Mouse (Mus musculus) thymus, postnatal 0 days (tissue): Measurements from ENCODE around the gene Mpped2. TPM values are rescaled to one million over a fixed set of nuclear protein-coding genes. Genes with fewer than 3 reads are reported as not detected.
A peak's percentile ranks its signal among the peaks of the same experiment; 100 is the strongest.

ENCODE experiments used
- DNase-seq: peaks from one replicate; pipeline ENCODE4 v3.0.0-alpha.2; 2015; ENCODE audit warnings: low spot score
- polyA plus RNA-seq: library from polyadenylated mRNA; unstranded; fragments of >200 nt; fragmentation: Nextera tagmentation; extraction: Ambion mirVana; gene quantifications from 2 replicates; pipeline ENCODE4 v1.2.1, GENCODE M21; 2015

Mpped2 gene
- 8.1 and 8.4 TPM in 2 replicates for polyA plus RNA-seq

- peak; percentile 55 for DNase-seq
Measured at GRCm38 (mm10) chr2:106692783-106693701, at the start of gene Mpped2. Mpped2 (plus strand) TSS chr2:106693269.

- no peak for DNase-seq
Measured at GRCm38 (mm10) chr2:106644782-106645181, 48.3 kb upstream of the Mpped2 start.

- peak; percentile 39 for DNase-seq
Measured at GRCm38 (mm10) chr2:106649686-106650570, 43.1 kb upstream of the Mpped2 start.

- no peak for DNase-seq
Measured at GRCm38 (mm10) chr2:106652151-106652550, 40.9 kb upstream of the Mpped2 start.

GRCm38 (mm10) chr2:106652741-106653140, 40.3 kb upstream of the Mpped2 start:
- DNase-seq = no peak

GRCm38 (mm10) chr2:106653261-106653660, 39.8 kb upstream of the Mpped2 start:
- no peak for DNase-seq

GRCm38 (mm10) chr2:106655271-106655670, 37.8 kb upstream of the Mpped2 start:
- DNase-seq = no peak

GRCm38 (mm10) chr2:106665271-106665670, 27.8 kb upstream of the Mpped2 start:
- no peak for DNase-seq

GRCm38 (mm10) chr2:106674319-106674718, 18.8 kb upstream of the Mpped2 start:
- DNase-seq = no peak

GRCm38 (mm10) chr2:106677449-106677848, 15.6 kb upstream of the Mpped2 start:
- no peak for DNase-seq

GRCm38 (mm10) chr2:106679720-106680455, 13.2 kb upstream of the Mpped2 start:
- DNase-seq = no peak

- no peak for DNase-seq
Measured at GRCm38 (mm10) chr2:106683185-106683831, 9.8 kb upstream of the Mpped2 start.

GRCm38 (mm10) chr2:106683832-106684231, 9.2 kb upstream of the Mpped2 start:
- no peak for DNase-seq

GRCm38 (mm10) chr2:106691753-106692363, 1.2 kb upstream of the Mpped2 start:
- DNase-seq = no peak

GRCm38 (mm10) chr2:106692405-106692782, 675 bp upstream of the Mpped2 start:
- DNase-seq = no peak

- DNase-seq = peak; percentile 2
Measured at GRCm38 (mm10) chr2:106693702-106694566, 865 bp downstream of the Mpped2 start.

GRCm38 (mm10) chr2:106694567-106694885, 1.5 kb downstream of the Mpped2 start:
- DNase-seq = no peak

GRCm38 (mm10) chr2:106694886-106695733, 2.0 kb downstream of the Mpped2 start:
- no peak for DNase-seq

GRCm38 (mm10) chr2:106695734-106696022, 2.6 kb downstream of the Mpped2 start:
- DNase-seq = no peak
